Mouse (Mus musculus) skeletal muscle tissue, adult 2 months (tissue): ENCODE measurements around the gene Mettl24.
"Not testable (repeated sequence)": the region's sequence is repeated elsewhere in the genome, so short reads cannot be mapped to it uniquely, and the experiment has no call there.

Experiments used
- DNase-seq: peaks from one replicate; pipeline ENCODE4 v3.0.0-alpha.2; 2012; ENCODE audit warnings: low read depth, low spot score

Mettl24 gene

DNA sequence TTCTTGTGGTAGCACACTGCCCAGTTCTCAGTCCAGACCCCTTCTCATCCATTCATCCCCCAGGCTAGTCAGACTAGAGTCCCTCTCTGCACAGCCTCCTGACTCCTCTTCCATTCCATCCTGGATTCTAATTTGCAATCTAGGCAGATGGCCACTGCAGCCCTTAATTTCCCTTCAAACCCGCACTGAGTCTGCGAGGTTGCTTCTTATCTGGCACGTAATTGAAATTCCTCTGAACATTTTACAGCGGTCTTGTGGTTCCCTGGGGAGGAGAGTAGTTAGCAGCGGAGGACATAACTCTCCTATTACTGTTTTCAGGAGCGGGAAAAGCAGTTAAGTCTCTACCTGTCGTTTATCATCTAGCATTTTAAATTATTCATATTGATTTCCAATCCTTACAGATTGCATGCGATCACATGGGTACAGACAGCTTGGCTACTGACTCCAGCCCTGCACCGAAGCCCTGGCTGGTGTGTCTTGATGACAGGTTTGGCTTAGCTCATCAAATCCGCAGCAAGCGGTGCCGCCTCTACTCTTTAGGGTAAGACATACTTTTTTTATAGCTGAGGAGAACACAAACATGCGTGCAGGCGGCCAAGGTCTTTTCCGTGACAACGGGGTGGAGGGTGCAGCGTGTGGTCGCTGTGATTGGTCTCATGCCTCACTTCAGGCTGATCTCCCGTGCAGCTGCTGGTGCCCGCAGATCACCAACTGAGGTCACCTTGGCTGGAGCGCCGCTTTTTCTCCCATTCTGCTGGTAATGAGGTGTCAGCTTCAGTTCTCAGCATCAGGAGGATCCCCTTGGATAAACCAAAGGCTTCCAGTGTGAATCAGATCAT, 54.4 kb downstream of the Mettl24 start:
- no peak for DNase-seq

DNA sequence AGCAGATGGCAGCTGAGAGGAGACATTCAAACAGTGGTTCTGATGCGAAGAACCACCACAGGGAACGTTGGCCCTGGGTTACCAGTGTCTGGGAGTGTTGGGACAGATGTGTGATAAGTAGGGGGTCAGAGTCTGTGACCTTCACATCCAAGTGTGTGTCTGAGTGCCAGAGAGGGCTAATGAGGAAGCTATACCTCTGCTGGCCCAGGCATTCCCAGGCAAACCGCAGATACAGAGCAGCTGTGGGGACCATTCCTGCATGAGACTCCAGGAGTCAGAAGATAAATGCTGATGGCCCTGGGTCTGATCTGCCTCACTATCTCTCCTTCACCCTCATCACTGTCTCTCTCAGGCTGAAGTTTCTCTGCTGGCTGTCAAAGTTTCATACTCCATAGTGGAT, 57.6 kb downstream of the Mettl24 start:
- DNase-seq: no peak

DNA sequence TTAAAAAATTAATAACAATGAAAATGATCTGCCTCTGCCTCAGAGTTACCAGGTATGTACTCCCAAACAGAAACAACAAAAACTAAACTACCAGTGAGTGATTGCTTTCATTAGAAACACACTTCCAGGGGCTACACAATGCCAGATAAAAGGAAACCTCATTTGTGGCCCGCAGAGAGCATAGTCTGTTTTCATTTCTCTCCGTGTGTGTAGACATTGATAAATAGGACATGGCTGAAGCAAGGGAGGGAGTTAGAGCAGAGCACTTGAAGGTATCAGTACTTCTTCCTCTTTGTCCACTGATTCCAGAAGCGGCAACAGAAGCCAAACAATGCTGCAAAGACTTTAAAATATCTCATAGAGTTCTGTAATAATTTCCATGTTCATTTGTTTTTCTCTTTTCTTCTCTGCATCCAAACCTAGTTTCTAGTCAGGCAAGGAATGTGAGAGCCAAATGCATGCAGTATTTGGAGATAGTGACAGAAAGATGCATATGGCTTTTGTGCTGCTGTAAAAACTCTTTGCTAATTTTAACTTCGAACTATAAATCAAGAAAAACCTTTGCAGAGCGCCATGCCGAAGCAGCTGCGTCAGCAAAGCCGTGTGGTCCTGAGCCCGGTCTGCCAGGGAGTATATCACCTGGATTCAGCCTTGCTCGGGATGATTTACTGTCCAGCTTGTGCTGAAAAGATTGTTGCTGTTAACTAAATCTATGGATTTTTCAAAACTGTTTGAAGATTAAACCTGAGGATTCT, 67.4 kb downstream of the Mettl24 start:
- DNase-seq: no peak

- no peak for DNase-seq
Measured at GRCm38 (mm10) chr10:40751157-40751556, 68.1 kb downstream of the Mettl24 start.

DNA sequence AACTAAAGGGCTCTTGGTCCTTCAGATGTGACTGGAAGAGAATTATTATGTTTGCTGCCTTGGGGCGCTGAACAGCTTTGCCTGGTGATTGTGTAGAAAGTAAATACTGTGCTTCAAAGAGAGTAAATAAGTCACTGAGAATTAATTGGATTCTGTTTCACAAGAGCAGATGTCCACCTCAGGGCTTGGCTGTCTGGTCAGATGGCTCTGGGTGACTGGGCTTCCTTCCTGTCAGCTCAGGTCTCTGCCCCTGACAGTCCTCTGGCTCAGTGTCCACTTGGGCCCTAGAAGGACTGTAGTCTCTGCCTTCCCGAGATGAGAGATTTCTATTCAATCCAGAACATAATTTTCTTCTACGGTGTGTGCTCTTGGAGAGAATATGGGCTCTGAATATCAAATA, 70.0 kb downstream of the Mettl24 start:
- no peak for DNase-seq

- peak; percentile 39 for DNase-seq
Measured at GRCm38 (mm10) chr10:40758171-40759010, 75.3 kb downstream of the Mettl24 start.

GRCm38 (mm10) chr10:40759391-40760194, 76.5 kb downstream of the Mettl24 start:
- not testable (repeated sequence) for DNase-seq

DNA sequence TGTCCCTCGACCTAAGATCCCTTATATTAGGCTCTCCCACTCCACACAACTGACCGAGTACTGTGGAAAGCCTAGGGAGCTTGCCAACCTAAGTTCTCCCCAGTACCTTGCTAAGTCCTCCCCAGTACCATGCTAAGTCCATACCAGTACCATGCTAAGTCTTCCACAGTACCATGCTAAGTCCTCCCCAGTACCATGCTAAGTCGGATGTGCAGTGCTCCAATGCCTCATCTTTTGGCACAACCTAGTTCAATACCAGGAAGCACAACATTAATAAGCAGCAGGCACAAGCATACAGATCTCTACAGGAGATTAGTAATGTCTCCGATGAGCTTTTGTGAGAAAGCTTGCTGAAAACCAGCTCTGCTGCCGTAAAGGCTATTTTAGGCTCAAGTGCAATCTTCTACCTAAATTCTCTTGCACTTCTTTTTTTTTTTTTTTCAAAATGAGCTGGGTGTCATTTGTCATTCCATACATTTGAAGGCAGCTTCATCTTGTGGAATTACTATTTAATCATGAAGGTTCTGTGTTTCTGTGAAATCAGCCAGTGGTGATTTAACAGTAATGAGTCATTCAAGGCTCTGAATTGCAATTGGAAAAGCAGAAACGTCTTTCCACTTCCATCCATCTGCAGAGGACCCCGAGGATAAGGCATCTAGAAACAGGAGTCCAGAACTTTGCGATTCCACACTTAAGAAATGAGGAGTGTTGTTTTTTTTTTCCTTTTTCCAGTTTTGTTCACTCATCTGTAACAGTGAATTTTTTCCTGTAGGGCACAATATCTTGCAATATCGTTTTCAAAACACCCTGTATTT, 77.3 kb downstream of the Mettl24 start:
- no peak for DNase-seq

- DNase-seq: no peak
Measured at GRCm38 (mm10) chr10:40761010-40761752, 78.1 kb downstream of the Mettl24 start.

- DNase-seq: no peak
Measured at GRCm38 (mm10) chr10:40762624-40763023, 79.5 kb downstream of the Mettl24 start.

DNA sequence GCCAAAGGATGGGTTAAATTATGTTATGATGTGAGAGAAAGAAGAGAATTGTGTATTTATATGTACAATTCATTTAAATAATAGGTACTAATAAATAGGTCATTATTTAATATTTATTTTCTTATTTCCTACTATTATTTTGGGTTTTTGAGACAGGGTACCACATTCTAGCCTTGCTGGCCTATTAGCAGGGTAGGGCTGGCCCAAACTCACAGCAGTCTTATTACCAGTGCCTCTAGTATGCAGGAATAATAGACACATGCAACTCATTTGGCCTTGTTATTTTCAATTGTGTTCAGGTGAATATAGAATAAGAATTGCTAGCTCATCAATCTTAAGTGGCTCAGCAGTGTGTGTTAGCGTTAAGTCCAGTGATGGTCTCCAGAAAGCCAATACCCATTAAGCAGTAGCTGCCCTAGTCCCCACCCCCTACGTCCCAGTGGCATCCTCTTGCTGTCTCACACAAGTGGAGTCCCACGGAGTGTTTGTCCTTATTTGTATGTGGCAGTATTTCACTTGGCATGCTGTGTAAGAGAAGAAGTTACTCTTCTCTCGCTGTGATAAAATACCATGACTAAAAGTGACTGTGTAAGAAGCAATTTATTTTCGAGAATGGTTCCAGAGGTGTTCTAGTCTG, 80.1 kb downstream of the Mettl24 start:
- DNase-seq: no peak

- no peak for DNase-seq
Measured at GRCm38 (mm10) chr10:40772266-40772665, 89.2 kb downstream of the Mettl24 start.

DNA sequence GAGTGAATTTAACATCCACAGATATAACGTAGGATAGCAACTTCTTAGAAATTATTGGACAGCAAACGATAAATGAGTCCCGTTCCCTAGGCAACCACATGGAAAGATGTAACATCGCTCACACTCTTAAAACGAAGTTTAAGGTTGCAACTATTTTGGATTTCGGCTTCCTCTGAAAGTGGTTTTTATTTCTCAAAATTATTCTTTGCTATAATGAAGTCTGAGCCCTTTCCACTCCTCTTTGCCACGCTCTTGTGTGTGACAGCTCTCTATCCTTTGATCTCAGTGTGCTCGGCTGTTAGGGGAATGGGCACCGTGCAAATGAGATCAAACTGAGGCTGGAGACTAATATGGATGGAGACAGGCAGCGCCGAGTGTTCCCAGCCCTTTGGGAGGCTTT, 92.1 kb downstream of the Mettl24 start:
- no peak for DNase-seq

DNA sequence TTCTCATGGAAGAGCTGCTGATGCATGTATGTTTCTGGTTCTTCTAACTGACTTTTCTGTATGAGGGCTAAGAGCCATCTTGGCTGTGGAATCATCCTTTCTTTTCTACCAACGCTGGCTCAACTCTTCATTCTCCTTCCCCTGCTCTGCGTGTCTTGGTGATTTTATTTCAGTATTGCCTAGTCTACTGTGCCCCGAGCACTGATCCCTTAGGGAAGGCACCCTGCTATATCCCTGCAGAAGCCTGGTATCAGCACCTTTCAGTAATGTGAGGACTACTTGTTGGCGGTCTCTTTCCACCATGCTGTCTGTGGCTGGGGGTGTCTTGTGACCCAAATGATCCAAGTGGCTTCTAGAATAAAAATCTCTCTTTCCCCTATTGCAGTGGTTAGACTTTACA, 92.6 kb downstream of the Mettl24 start:
- DNase-seq: no peak

DNA sequence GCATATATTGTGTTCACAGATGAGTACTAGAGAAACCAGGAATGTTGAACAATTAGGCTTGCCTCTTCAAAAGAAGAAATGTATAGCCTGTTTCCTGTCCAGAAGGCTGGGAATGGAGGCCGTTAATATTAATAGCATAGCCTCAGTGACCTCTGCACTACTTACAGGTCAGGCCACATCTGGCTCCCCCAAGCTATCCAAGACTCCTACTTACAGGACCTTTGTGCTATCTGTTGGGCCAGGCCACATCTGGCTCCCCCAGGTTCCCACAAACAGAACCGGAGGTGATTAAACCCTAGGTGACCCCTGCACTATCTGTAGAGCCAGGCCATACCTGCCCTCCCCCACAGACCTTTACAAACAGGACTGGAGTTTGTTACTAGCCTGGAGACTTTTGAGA, 94.1 kb downstream of the Mettl24 start:
- DNase-seq: no peak

DNA sequence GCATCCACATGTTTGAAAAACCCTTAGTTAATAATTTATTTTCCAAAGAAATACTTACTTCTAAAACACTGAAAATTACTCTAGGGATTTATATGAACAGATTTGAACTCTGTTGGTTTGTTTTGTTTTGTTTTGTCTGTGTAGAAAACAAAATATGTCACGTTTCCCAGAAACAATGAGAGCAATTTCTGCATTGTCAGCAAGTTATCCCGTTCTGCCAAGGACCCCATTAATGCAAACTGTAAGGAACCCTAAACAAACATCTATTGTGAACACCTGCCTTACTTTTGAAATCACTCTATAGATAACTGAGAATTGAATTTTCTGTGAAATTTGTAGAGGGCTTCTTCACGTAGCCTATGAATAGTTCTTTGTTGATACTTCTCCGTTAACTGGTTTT, 95.4 kb downstream of the Mettl24 start:
- no peak for DNase-seq

- no peak for DNase-seq
Measured at GRCm38 (mm10) chr10:40790406-40790805, 107.3 kb downstream of the Mettl24 start.

- DNase-seq: no peak
Measured at GRCm38 (mm10) chr10:40792115-40792514, 109.0 kb downstream of the Mettl24 start.

GRCm38 (mm10) chr10:40805221-40805620, 122.1 kb downstream of the Mettl24 start:
- DNase-seq: no peak
